ENCODE assay signal across 27 mouse cellular contexts in genomic region chr12:71945844-71946243, GRCm38 (mm10).
A peak's percentile ranks its signal among the peaks of the same experiment; 100 is the strongest.
DNase-seq lines count a peak whose midpoint lies in the region; ATAC-seq and TF ChIP-seq lines count a peak whose summit lies in the region.
"Had no signal": no experiment of that assay in that cellular context is flagged by ENCODE, and none has a peak within 500 bp of the region (broad histone marks: within the 10 kb centered on the region; RNA-seq: fewer than 3 reads in every experiment).

No protein-coding gene starts in this region.

- peak overlapping the region; percentile 15; the same call in 1 of the 2 replicates for H3K27ac ChIP-seq in hindbrain, postnatal 0 days
- no peak overlapping the region for H3K27ac ChIP-seq in hindbrain, embryonic 10.5 days
- no peak overlapping the region for H3K27ac ChIP-seq in liver, postnatal 0 days (ENCODE audit: low read depth)
- no peak overlapping the region for H3K27ac ChIP-seq in midbrain, embryonic 10.5 days (replicated peaks)
- H3K27ac ChIP-seq: embryonic facial prominence, embryonic 13.5 days; forebrain, embryonic 10.5 days; forebrain, embryonic 13.5 days; gastrocnemius, adult 2 months; heart, embryonic 10.5 days; heart, embryonic 13.5 days; hindbrain, embryonic 15.5 days had no signal

- H3K4me2 ChIP-seq in hindbrain, postnatal 0 days (ENCODE audit: low read depth, low read length) = no peak overlapping the region
- H3K4me2 ChIP-seq in liver, postnatal 0 days (ENCODE audit: low read depth, low read length) = no peak overlapping the region
- H3K4me2 ChIP-seq: embryonic facial prominence, embryonic 13.5 days; forebrain, embryonic 13.5 days; heart, embryonic 13.5 days; hindbrain, embryonic 15.5 days had no signal

- TF ChIP-seq CTCF in hindbrain, postnatal 0 days (IDR thresholded peaks at IDR 0.05; ENCODE audit: low read depth) = no peak
- TF ChIP-seq CTCF in liver, postnatal 0 days (IDR thresholded peaks at IDR 0.05; ENCODE audit: low read depth) = no peak

- peaks cover 45% of the 10 kb centered on the region for H3K36me3 ChIP-seq in hindbrain, postnatal 0 days (ENCODE audit: insufficient read depth, low read length)
- H3K36me3 ChIP-seq in hindbrain, embryonic 10.5 days = peaks cover 84% of the 10 kb centered on the region
- peaks cover 43% of the 10 kb centered on the region for H3K36me3 ChIP-seq in liver, postnatal 0 days (replicated peaks; ENCODE audit: insufficient read depth, low read length)
- peaks cover 81% of the 10 kb centered on the region for H3K36me3 ChIP-seq in midbrain, embryonic 10.5 days

- no peaks in the 10 kb centered on the region for H3K9me3 ChIP-seq in hindbrain, postnatal 0 days (ENCODE audit: low read length)
- no peaks in the 10 kb centered on the region for H3K9me3 ChIP-seq in hindbrain, embryonic 10.5 days
- no peaks in the 10 kb centered on the region for H3K9me3 ChIP-seq in liver, postnatal 0 days (ENCODE audit: low read length)
- no peaks in the 10 kb centered on the region for H3K9me3 ChIP-seq in midbrain, embryonic 10.5 days (replicated peaks)
- H3K9me3 ChIP-seq: embryonic facial prominence, embryonic 13.5 days; forebrain, embryonic 10.5 days; forebrain, embryonic 13.5 days; G1E; heart, embryonic 10.5 days; heart, embryonic 13.5 days; hindbrain, embryonic 15.5 days had no signal

- no peaks in the 10 kb centered on the region for H3K27me3 ChIP-seq in hindbrain, postnatal 0 days (ENCODE audit: insufficient read depth, low read length)
- no peaks in the 10 kb centered on the region for H3K27me3 ChIP-seq in hindbrain, embryonic 10.5 days (ENCODE audit: insufficient read depth, poor library complexity, severe bottlenecking)
- no peaks in the 10 kb centered on the region for H3K27me3 ChIP-seq in liver, postnatal 0 days (ENCODE audit: insufficient read depth, low read length)
- H3K27me3 ChIP-seq in midbrain, embryonic 10.5 days (ENCODE audit: low read depth, poor library complexity, severe bottlenecking) = no peaks in the 10 kb centered on the region
- H3K27me3 ChIP-seq: embryonic facial prominence, embryonic 13.5 days; forebrain, embryonic 13.5 days; heart, embryonic 13.5 days; hindbrain, embryonic 15.5 days had no signal

- DNase-seq in heart, adult 11 months = peak; percentile 55
- no peak for DNase-seq in heart, adult 9 months (ENCODE audit: low spot score in 2 of 2)
- DNase-seq in hindbrain, postnatal 0 days (ENCODE audit: low spot score) = no peak
- DNase-seq in hindbrain, embryonic 10.5 days (ENCODE audit: low spot score) = no peak
- DNase-seq in 416B (ENCODE audit: low read depth) = peak; percentile 24
- DNase-seq in liver, postnatal 0 days = no peak
- DNase-seq in midbrain, embryonic 10.5 days (ENCODE audit: low spot score) = no peak
- DNase-seq: adrenal gland, adult 2 months; adrenal gland, postnatal 14 days; cerebellum, adult 11 months; cerebellum, adult 2 months; cerebellum, adult 9-11 months; gastrocnemius, adult 2 months; gastrocnemius, postnatal 14 days; heart, adult 18-20 months; heart, postnatal 14 days; heart, postnatal 4 days; kidney, adult 18-20 months had no signal

- 65% methylated on average over 7 of the region's 7 CpGs for WGBS in hindbrain, postnatal 0 days
- 85% methylated on average over 7 of the region's 7 CpGs for WGBS in hindbrain, embryonic 10.5 days
- WGBS in liver, postnatal 0 days (ENCODE audit: insufficient replicate concordance) = 85% methylated on average over 7 of the region's 7 CpGs
- 86% methylated on average over 7 of the region's 7 CpGs for WGBS in midbrain, embryonic 10.5 days

- no peaks in the 10 kb centered on the region for H3K4me1 ChIP-seq in hindbrain, postnatal 0 days (ENCODE audit: insufficient read depth, low read length)
- no peaks in the 10 kb centered on the region for H3K4me1 ChIP-seq in hindbrain, embryonic 10.5 days (replicated peaks)
- peaks cover 4% of the 10 kb centered on the region; the same call in 1 of the 2 replicates for H3K4me1 ChIP-seq in liver, postnatal 0 days (ENCODE audit: insufficient read depth)
- no peaks in the 10 kb centered on the region for H3K4me1 ChIP-seq in midbrain, embryonic 10.5 days
- H3K4me1 ChIP-seq: embryonic facial prominence, embryonic 13.5 days; forebrain, embryonic 10.5 days; forebrain, embryonic 13.5 days had no signal

- no peak for TF ChIP-seq EP300 in liver, postnatal 0 days (IDR thresholded peaks at IDR 0.05; ENCODE audit: low read depth)

- no peak overlapping the region for H3K9ac ChIP-seq in hindbrain, postnatal 0 days (replicated peaks; ENCODE audit: low read length)
- no peak overlapping the region for H3K9ac ChIP-seq in liver, postnatal 0 days (replicated peaks)
- H3K9ac ChIP-seq: embryonic facial prominence, embryonic 13.5 days; forebrain, embryonic 13.5 days; heart, embryonic 13.5 days; hindbrain, embryonic 15.5 days had no signal

- ATAC-seq in hindbrain, postnatal 0 days = no peak
- ATAC-seq in liver, postnatal 0 days = no peak
- ATAC-seq: inflammation-experienced regulatory T-cells, adult 6 months; intestine, embryonic 16.5 days had no signal

- no peak overlapping the region for H3K4me3 ChIP-seq in hindbrain, postnatal 0 days (ENCODE audit: low read length)
- no peak overlapping the region for H3K4me3 ChIP-seq in hindbrain, embryonic 10.5 days
- H3K4me3 ChIP-seq in liver, postnatal 0 days (ENCODE audit: low read depth, low read length) = no peak overlapping the region
- no peak overlapping the region for H3K4me3 ChIP-seq in midbrain, embryonic 10.5 days
- H3K4me3 ChIP-seq: embryonic facial prominence, embryonic 13.5 days; forebrain, embryonic 10.5 days; forebrain, embryonic 13.5 days; gastrocnemius, adult 2 months; heart, embryonic 10.5 days; heart, embryonic 13.5 days; hindbrain, embryonic 15.5 days had no signal

Comparison
In these comparisons a context has a peak if more than half of its experiments do, and no peak if none do; other contexts are left out.
1. DNase-seq: peak in heart, adult 11 months (single experiment) and 416B (single experiment); none in heart, adult 9 months (0 of 2), hindbrain, postnatal 0 days (single experiment), hindbrain, embryonic 10.5 days (single experiment), liver, postnatal 0 days (single experiment) and midbrain, embryonic 10.5 days (single experiment).